Comparison of ENCODE assay signal across 9 mouse cellular contexts in genomic region chr14:31387301-31387981, GRCm38 (mm10). TPM values are rescaled to one million over a fixed set of nuclear protein-coding genes. Genes with fewer than 3 reads are reported as not detected.
DNase-seq lines count a peak whose midpoint lies in the region; ATAC-seq and TF ChIP-seq lines count a peak whose summit lies in the region.
"Had no signal": no experiment of that assay in that cellular context is flagged by ENCODE, and none has a peak within 500 bp of the region (broad histone marks: within the 10 kb centered on the region; RNA-seq: fewer than 3 reads in every experiment).

No protein-coding gene starts in this region.

- no peak overlapping the region for H3K4me2 ChIP-seq in hindbrain, embryonic 11.5 days (replicated peaks; ENCODE audit: low read depth, low read length)
- no peak overlapping the region for H3K4me2 ChIP-seq in stomach, embryonic 14.5 days (replicated peaks; ENCODE audit: low read depth, low read length)
- no peak overlapping the region for H3K4me2 ChIP-seq in stomach, postnatal 0 days (replicated peaks; ENCODE audit: low read depth)

- intact Hi-C loops in heart, postnatal 10 days (cut with DNase I) = no loop called here

- H3K36me3 ChIP-seq in hindbrain, embryonic 10.5 days = peaks cover 2% of the 10 kb centered on the region; the same call in 1 of the 2 replicates
- H3K36me3 ChIP-seq in hindbrain, embryonic 11.5 days (ENCODE audit: control insufficient read depth, insufficient read depth, low read length) = no peaks in the 10 kb centered on the region
- H3K36me3 ChIP-seq in stomach, embryonic 14.5 days (ENCODE audit: control insufficient read depth, insufficient read depth, low read length) = no peaks in the 10 kb centered on the region; the same call in none of the 2 replicates
- no peaks in the 10 kb centered on the region for H3K36me3 ChIP-seq in stomach, postnatal 0 days (ENCODE audit: control insufficient read depth, insufficient read depth, low read length)

- peaks cover 2% of the 10 kb centered on the region for H3K9me3 ChIP-seq in hindbrain, embryonic 10.5 days
- H3K9me3 ChIP-seq in hindbrain, embryonic 11.5 days (ENCODE audit: control insufficient read depth, low read length) = no peaks in the 10 kb centered on the region
- H3K9me3 ChIP-seq in stomach, embryonic 14.5 days (ENCODE audit: control insufficient read depth, low read depth, low read length) = no peaks in the 10 kb centered on the region
- no peaks in the 10 kb centered on the region for H3K9me3 ChIP-seq in stomach, postnatal 0 days (ENCODE audit: control insufficient read depth, low read length)
- H3K9me3 ChIP-seq: midbrain, embryonic 10.5 days had no signal

- no peak for DNase-seq in hindbrain, embryonic 10.5 days (ENCODE audit: low spot score)
- no peak for DNase-seq in hindbrain, embryonic 11.5 days (ENCODE audit: low spot score)
- no peak for DNase-seq in stomach, postnatal 0 days (ENCODE audit: low spot score)
- peak; percentile 70 to 73 for DNase-seq in heart, postnatal 10 days
- no peak for DNase-seq in retina, embryonic 14.5 days (ENCODE audit: low spot score)
- DNase-seq in ovary, postnatal 14 days (ENCODE audit: low spot score) = no peak
- no peak for DNase-seq in gastrocnemius, postnatal 10 days

- H3K4me3 ChIP-seq in hindbrain, embryonic 10.5 days = no peak overlapping the region
- H3K4me3 ChIP-seq in hindbrain, embryonic 11.5 days (ENCODE audit: low read depth, low read length) = no peak overlapping the region
- H3K4me3 ChIP-seq in stomach, embryonic 14.5 days (ENCODE audit: low read depth, low read length) = no peak overlapping the region
- H3K4me3 ChIP-seq in stomach, postnatal 0 days (ENCODE audit: low read depth, low read length) = no peak overlapping the region
- H3K4me3 ChIP-seq: midbrain, embryonic 10.5 days had no signal

- no peak for TF ChIP-seq CTCF in stomach, postnatal 0 days (IDR thresholded peaks at IDR 0.05; ENCODE audit: low read depth)

- no peak for TF ChIP-seq EP300 in stomach, postnatal 0 days (optimal IDR thresholded peaks at IDR 0.05)

- H3K27me3 ChIP-seq in hindbrain, embryonic 10.5 days (ENCODE audit: insufficient read depth, poor library complexity, severe bottlenecking) = no peaks in the 10 kb centered on the region
- H3K27me3 ChIP-seq in hindbrain, embryonic 11.5 days (ENCODE audit: control insufficient read depth, insufficient read depth, low read length) = no peaks in the 10 kb centered on the region
- no peaks in the 10 kb centered on the region for H3K27me3 ChIP-seq in stomach, embryonic 14.5 days (ENCODE audit: control insufficient read depth, insufficient read depth, low read length)
- no peaks in the 10 kb centered on the region for H3K27me3 ChIP-seq in stomach, postnatal 0 days (ENCODE audit: control insufficient read depth, insufficient read depth, low read length)

- no peak overlapping the region for H3K9ac ChIP-seq in hindbrain, embryonic 11.5 days (ENCODE audit: low read depth, low read length)
- H3K9ac ChIP-seq in stomach, embryonic 14.5 days (replicated peaks; ENCODE audit: low read depth, low read length) = no peak overlapping the region
- no peak overlapping the region for H3K9ac ChIP-seq in stomach, postnatal 0 days (ENCODE audit: low read length)

- 81% methylated on average over 11 of the region's 11 CpGs for WGBS in hindbrain, embryonic 10.5 days
- 79% methylated on average over 11 of the region's 11 CpGs for WGBS in hindbrain, embryonic 11.5 days
- 77% methylated on average over 11 of the region's 11 CpGs for WGBS in stomach, embryonic 14.5 days
- WGBS in stomach, postnatal 0 days = 72% methylated on average over 11 of the region's 11 CpGs

- ATAC-seq in hindbrain, embryonic 11.5 days (ENCODE audit: low FRiP score) = no peak
- no peak for ATAC-seq in stomach, embryonic 14.5 days (ENCODE audit: insufficient number of reproducible peaks, insufficient read depth, low FRiP score, low read depth)
- ATAC-seq in stomach, postnatal 0 days (ENCODE audit: low FRiP score, low TSS enrichment) = no peak

- peaks cover 45% of the 10 kb centered on the region for H3K4me1 ChIP-seq in hindbrain, embryonic 10.5 days (replicated peaks)
- H3K4me1 ChIP-seq in hindbrain, embryonic 11.5 days (replicated peaks; ENCODE audit: control insufficient read depth, insufficient read depth, low read length) = peaks cover 2% of the 10 kb centered on the region; the same call in 1 of the 2 replicates
- peaks cover 17% of the 10 kb centered on the region; the same call in 1 of the 2 replicates for H3K4me1 ChIP-seq in stomach, embryonic 14.5 days (ENCODE audit: control insufficient read depth, insufficient read depth, low read length)
- H3K4me1 ChIP-seq in stomach, postnatal 0 days (replicated peaks; ENCODE audit: control insufficient read depth, insufficient read depth) = no peaks in the 10 kb centered on the region

- peak overlapping the region; percentile 31; the same call in 1 of the 2 replicates for H3K27ac ChIP-seq in hindbrain, embryonic 10.5 days
- H3K27ac ChIP-seq in hindbrain, embryonic 11.5 days (ENCODE audit: low read depth, low read length) = no peak overlapping the region
- 0 out of 2 replicates have a peak overlapping the region, but pooled peaks have one; percentile 15 for H3K27ac ChIP-seq in stomach, embryonic 14.5 days (ENCODE audit: low read length)
- H3K27ac ChIP-seq in stomach, postnatal 0 days (replicated peaks) = no peak overlapping the region

RNA-seq across cellular contexts. Expression of gene Sh3bp5, which starts 48.4 kb away (rescaled TPM):
- polyA plus RNA-seq in hindbrain, embryonic 10.5 days (2016; fragmentation: Nextera tagmentation; extraction: Ambion mirVana) = 19.3 and 23.7 TPM in 2 replicates
- polyA plus RNA-seq in hindbrain, embryonic 11.5 days (2014; fragmentation: Nextera tagmentation; extraction: Ambion mirVana) = 13.6 and 17.3 TPM in 2 replicates
- 8.9 and 10.7 TPM in 2 replicates for polyA plus RNA-seq in stomach, embryonic 14.5 days (2014; fragmentation: Nextera tagmentation; extraction: Ambion mirVana)
- polyA plus RNA-seq in stomach, postnatal 0 days (2015; fragmentation: Nextera tagmentation; extraction: Ambion mirVana) = 9.9 and 10.9 TPM in 2 replicates
- total RNA-seq in heart, postnatal 10 days (2021) = 10 to 100 TPM; 59.7 to 65.1 TPM
- total RNA-seq in gastrocnemius, postnatal 10 days (2021) = 10 to 100 TPM; 76.2 to 81.0 TPM

RNA-seq across cellular contexts. Expression of gene Capn7, which starts 51.0 kb away (rescaled TPM):
- polyA plus RNA-seq in hindbrain, embryonic 10.5 days (2016; fragmentation: Nextera tagmentation; extraction: Ambion mirVana) = 28.5 and 29.4 TPM in 2 replicates
- polyA plus RNA-seq in hindbrain, embryonic 11.5 days (2014; fragmentation: Nextera tagmentation; extraction: Ambion mirVana) = 45.2 and 46.3 TPM in 2 replicates
- 42.1 and 45.1 TPM in 2 replicates for polyA plus RNA-seq in stomach, embryonic 14.5 days (2014; fragmentation: Nextera tagmentation; extraction: Ambion mirVana)
- polyA plus RNA-seq in stomach, postnatal 0 days (2015; fragmentation: Nextera tagmentation; extraction: Ambion mirVana) = 24.8 and 26.8 TPM in 2 replicates
- total RNA-seq in heart, postnatal 10 days (2021) = 10 to 100 TPM; 29.8 to 37.9 TPM
- total RNA-seq in gastrocnemius, postnatal 10 days (2021) = 10 to 100 TPM; 28.0 to 31.1 TPM

Comparison
In these comparisons a context has a peak if more than half of its experiments do, and no peak if none do; other contexts are left out.
1. H3K27ac ChIP-seq: peak in hindbrain, embryonic 10.5 days (single experiment) and stomach, embryonic 14.5 days (single experiment); none in hindbrain, embryonic 11.5 days (single experiment) and stomach, postnatal 0 days (single experiment).
2. DNase-seq: peak in heart, postnatal 10 days (2 of 2); none in hindbrain, embryonic 10.5 days (single experiment), hindbrain, embryonic 11.5 days (single experiment), stomach, postnatal 0 days (single experiment), retina, embryonic 14.5 days (single experiment), ovary, postnatal 14 days (single experiment) and gastrocnemius, postnatal 10 days (single experiment).